Mouse (Mus musculus) small intestine, adult 2 months (tissue): ENCODE measurements around the gene Acot7.

Source experiments
- CTCF ChIP-seq: fragments of 200-500 bp; IDR thresholded peaks from 2 replicates; pipeline ENCODE4 v1.5.1; 2012; ENCODE audit warnings: low read depth, mild to moderate bottlenecking, control low read depth, inconsistent platforms, low read length, moderate library complexity, mixed read lengths; ENCODE audit not compliant: insufficient replicate concordance, insufficient read length; ENCODE audit errors: extremely low read depth
- POLR2A ChIP-seq: fragments of 200-500 bp; IDR thresholded peaks from 2 replicates; pipeline ENCODE4 v1.6.1; 2012; ENCODE audit warnings: low read depth, mild to moderate bottlenecking, control low read depth, inconsistent platforms, low read length, moderate library complexity

DNA sequence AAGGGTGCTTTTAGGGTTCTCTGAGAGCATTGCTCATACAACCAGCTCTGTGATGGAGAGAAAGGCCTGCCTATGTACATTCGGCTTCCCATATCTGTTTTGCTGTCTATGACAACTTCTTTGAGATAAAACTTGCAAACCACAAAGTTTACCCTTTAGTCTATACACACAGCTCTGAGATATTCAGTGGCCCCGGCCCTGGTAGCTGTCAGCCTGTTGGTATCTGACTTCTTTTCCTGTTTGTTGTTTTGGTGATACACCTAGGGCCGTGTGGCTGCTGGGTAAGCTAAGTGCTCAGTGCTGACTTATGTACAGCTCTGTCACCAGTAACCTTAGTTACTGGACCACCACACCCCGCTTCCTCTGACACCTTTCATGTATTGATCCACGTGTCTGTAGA lies 19.6 kb downstream of the Acot7 start:
- TF ChIP-seq CTCF (no peak), POLR2A (no peak)
